Comparison of ENCODE assay signal across 8 mouse cellular contexts in genomic region chr9:63754556-63755510, GRCm38 (mm10). TPM values are rescaled to one million over a fixed set of nuclear protein-coding genes. Genes with fewer than 3 reads are reported as not detected.
DNase-seq lines count a peak whose midpoint lies in the region; ATAC-seq and TF ChIP-seq lines count a peak whose summit lies in the region.

No protein-coding gene starts in this region.

- DNase-seq in left cerebral cortex, postnatal 25 days (ENCODE audit: low spot score in 2 of 2) = peak; percentile 47 to 65
- no peak for DNase-seq in left cerebral cortex, postnatal 10 days (ENCODE audit: extremely low spot score in 1 of 2, low spot score in 2 of 2)
- peak; percentile 43 for DNase-seq in embryo, embryonic 11 days
- DNase-seq in heart, embryonic 10.5 days (ENCODE audit: low spot score) = no peak
- DNase-seq in limb, embryonic 14.5 days (ENCODE audit: low spot score) = no peak
- no peak for DNase-seq in ovary, postnatal 10 days (ENCODE audit: low spot score)

- no peaks in the 10 kb centered on the region for H3K9me3 ChIP-seq in heart, embryonic 10.5 days
- H3K9me3 ChIP-seq in limb, embryonic 14.5 days (ENCODE audit: control insufficient read depth, low read length) = no peaks in the 10 kb centered on the region

- peak overlapping the region; percentile 94 for H3K9ac ChIP-seq in limb, embryonic 14.5 days (ENCODE audit: low read depth, low read length, severe bottlenecking)

- H3K27ac ChIP-seq in heart, embryonic 10.5 days = peak overlapping the region; percentile 98
- peak overlapping the region; percentile 30; the same call in 1 of the 2 replicates for H3K27ac ChIP-seq in limb, embryonic 14.5 days (replicated peaks; ENCODE audit: low read depth, low read length)

- H3K79me2 ChIP-seq in myocyte (ENCODE audit: control insufficient read depth, insufficient read depth) = peaks cover 43% of the 10 kb centered on the region

- WGBS in heart, embryonic 10.5 days = 60% methylated on average over 23 of the region's 23 CpGs
- WGBS in limb, embryonic 14.5 days = 47% methylated on average over 23 of the region's 23 CpGs

- no peak overlapping the region for H3ac ChIP-seq in myocyte (ENCODE audit: control insufficient read depth, insufficient read length)

- peak overlapping the region; percentile 75 for H3K4me2 ChIP-seq in limb, embryonic 14.5 days (replicated peaks; ENCODE audit: low read depth, low read length, severe bottlenecking)
- peak overlapping the region; percentile 77 for H3K4me2 ChIP-seq in myocyte (ENCODE audit: low read depth)

- intact Hi-C loops in left cerebral cortex, postnatal 25 days (cut with DNase I) = loop anchor here (5.0 to 10.0 kb wide), 3 partner anchors 67 to 620 kb away; no protein-coding TSS in a partner anchor
- intact Hi-C loops in left cerebral cortex, postnatal 10 days (cut with DNase I) = loop anchor here (5.0 to 10.0 kb wide), 2 partner anchors 82 to 620 kb away; no protein-coding TSS in a partner anchor

- TF ChIP-seq POLR2A in limb, embryonic 14.5 days (IDR thresholded peaks at IDR 0.05; ENCODE audit: borderline replicate concordance, extremely low read depth, insufficient read depth, insufficient read length) = no peak
- no peak for TF ChIP-seq POLR2A in myocyte (IDR thresholded peaks at IDR 0.05; ENCODE audit: insufficient read length, low read depth)

- peaks cover 78% of the 10 kb centered on the region for H3K4me1 ChIP-seq in heart, embryonic 10.5 days
- peaks cover 53% of the 10 kb centered on the region for H3K4me1 ChIP-seq in limb, embryonic 14.5 days (ENCODE audit: control insufficient read depth, insufficient read depth, low read length)

- 0 out of 2 replicates have a peak, but pooled peaks cover 3% of the 10 kb centered on the region for H3K36me3 ChIP-seq in heart, embryonic 10.5 days
- peaks cover 7% of the 10 kb centered on the region; the same call in 1 of the 2 replicates for H3K36me3 ChIP-seq in limb, embryonic 14.5 days (ENCODE audit: control insufficient read depth, insufficient read depth, low read length)
- no peaks in the 10 kb centered on the region for H3K36me3 ChIP-seq in myocyte (ENCODE audit: control insufficient read depth, insufficient read depth)

- H3K27me3 ChIP-seq in heart, embryonic 10.5 days (ENCODE audit: insufficient read depth, poor library complexity, severe bottlenecking) = no peaks in the 10 kb centered on the region
- H3K27me3 ChIP-seq in limb, embryonic 14.5 days (ENCODE audit: control insufficient read depth, insufficient read depth, low read length) = no peaks in the 10 kb centered on the region
- no peaks in the 10 kb centered on the region for H3K27me3 ChIP-seq in myocyte (ENCODE audit: control insufficient read depth, insufficient read depth, insufficient read length)

- H3K4me3 ChIP-seq in heart, embryonic 10.5 days = peak overlapping the region; percentile 80
- H3K4me3 ChIP-seq in limb, embryonic 14.5 days (replicated peaks; ENCODE audit: low read length) = peak overlapping the region; percentile 87
- peak overlapping the region; percentile 92 for H3K4me3 ChIP-seq in myocyte

- no peak for ATAC-seq in limb, embryonic 14.5 days (ENCODE audit: low FRiP score, low read depth)
- no peak for ATAC-seq in cerebellum, adult (ENCODE audit: insufficient number of reproducible peaks, low FRiP score, low TSS enrichment)

TF ChIP-seq in myocyte, 11 proteins besides CTCF, POLR2A, EP300 and RAD21:
- TF ChIP-seq MYOG (IDR thresholded peaks at IDR 0.05; ENCODE audit: control insufficient read depth in 1 of 3, insufficient read depth in 1 of 3, insufficient read length in 2 of 3, low read depth in 2 of 3) = peak in 1 of 3 experiments; percentile 31
- TF ChIP-seq MYOD1 (IDR thresholded peaks at IDR 0.05; ENCODE audit: control insufficient read depth in 1 of 3, insufficient read length in 2 of 3, low read depth in 2 of 3) = no peak
TF ChIP-seq in myocyte: peak in this region for 1.

RNA-seq across cellular contexts. Expression of gene Smad3, which starts 3.0 kb away (rescaled TPM):
- 10 to 100 TPM; 55.3 to 67.5 TPM for total RNA-seq in left cerebral cortex, postnatal 25 days (2021)
- 10 to 100 TPM; 15.4 to 15.6 TPM for total RNA-seq in left cerebral cortex, postnatal 10 days (2021)
- polyA plus RNA-seq in heart, embryonic 10.5 days (2016; fragmentation: Nextera tagmentation; extraction: Ambion mirVana) = 15.2 and 20.0 TPM in 2 replicates
- 50.9 and 72.1 TPM in 2 replicates for polyA plus RNA-seq in limb, embryonic 14.5 days (2012; rRNA removed)
- polyA plus RNA-seq in limb, embryonic 14.5 days (2014; fragmentation: Nextera tagmentation; extraction: Ambion mirVana) = 25.1 and 28.0 TPM in 2 replicates
- 25.5 TPM for polyA plus RNA-seq in myocyte (2012; fragmentation: generic; extraction: Trizol)

Comparison
In these comparisons a context has a peak if more than half of its experiments do, and no peak if none do; other contexts are left out.
1. DNase-seq: peak in left cerebral cortex, postnatal 25 days (2 of 2) and embryo, embryonic 11 days (single experiment); none in left cerebral cortex, postnatal 10 days (0 of 2), heart, embryonic 10.5 days (single experiment), limb, embryonic 14.5 days (single experiment) and ovary, postnatal 10 days (single experiment).
2. Peak in every context shown above with its lines, with median percentiles within 50 percentile points of each other: H3K4me3 ChIP-seq.